Mouse (Mus musculus): ENCODE data around the gene Nwd1.

GRCm38 (mm10) chr8:72749846-72750245, 103.3 kb downstream of the Nwd1 start:
- TF ChIP-seq POLR2A (IDR thresholded peaks at IDR 0.05; ENCODE audit: insufficient read depth, low read length) (no peak), CTCF (IDR thresholded peaks at IDR 0.05; ENCODE audit: low read depth, low read length) (no peak)

Data from ES-Bruce4 (cell line).